Mouse (Mus musculus) liver, postnatal 0 days (tissue): ENCODE results near the gene Scp2. TPM values are rescaled to one million over a fixed set of nuclear protein-coding genes. Genes with fewer than 3 reads are reported as not detected.

Source experiments
- ATAC-seq: fragments of 200-750 bp; cut with Nextera tagmentation; 2 replicates; pipeline ENCODE4 v1.8.0; 2017; ENCODE audit warnings: mild to moderate bottlenecking, moderate library complexity
- DNase-seq: peaks from one replicate; pipeline ENCODE4 v3.0.0-alpha.2; 2016
- H3K27ac ChIP-seq: fragments of 300-500 bp; sonication (generic); 2 replicates; pipeline ENCODE4 v1.5.1; 2014; ENCODE audit warnings: antibody characterized with exemption, moderate library complexity, mild to moderate bottlenecking, low read depth
- H3K27me3 ChIP-seq: fragments of 300-500 bp; sonication (generic); 2 replicates; pipeline ENCODE4 v1.6.1; 2014; ENCODE audit warnings: low read length, control low read depth, mixed read lengths; ENCODE audit not compliant: insufficient read depth
- H3K36me3 ChIP-seq: fragments of 300-500 bp; sonication (generic); replicated peaks from 2 replicates; pipeline ENCODE4 v1.6.1; 2014; ENCODE audit warnings: mild to moderate bottlenecking, control low read depth, low read length, moderate library complexity, mixed read lengths; ENCODE audit not compliant: insufficient read depth
- H3K4me1 ChIP-seq: fragments of 300-500 bp; sonication (generic); 2 replicates; pipeline ENCODE4 v1.6.1; 2014; ENCODE audit warnings: antibody characterized with exemption, mild to moderate bottlenecking, control low read depth; ENCODE audit not compliant: insufficient read depth
- H3K4me2 ChIP-seq: fragments of 300-500 bp; sonication (generic); 2 replicates; pipeline ENCODE4 v1.6.1; 2014; ENCODE audit warnings: low read depth, mild to moderate bottlenecking, low read length, moderate library complexity, mixed read lengths
- H3K4me3 ChIP-seq: fragments of 300-500 bp; sonication (generic); 2 replicates; pipeline ENCODE4 v1.5.1; 2014; ENCODE audit warnings: low read depth, low read length
- H3K9ac ChIP-seq: fragments of 300-500 bp; sonication (generic); replicated peaks from 2 replicates; pipeline ENCODE4 v1.6.1; 2014; ENCODE audit warnings: mild to moderate bottlenecking, moderate library complexity
- H3K9me3 ChIP-seq: fragments of 300-500 bp; sonication (generic); 2 replicates; pipeline ENCODE4 v1.6.1; 2016; ENCODE audit warnings: mild to moderate bottlenecking, control low read depth, low read length, mixed read lengths
- CTCF ChIP-seq: sonication (generic); IDR thresholded peaks from 2 replicates; pipeline ENCODE4 v1.5.1; 2016; ENCODE audit warnings: antibody characterized with exemption, low read depth
- EP300 ChIP-seq: IDR thresholded peaks from 2 replicates; pipeline ENCODE4 v1.6.1; 2016; ENCODE audit warnings: antibody characterized with exemption, low read depth, mild to moderate bottlenecking
- WGBS: fragments of 180-500 bp; shearing (Covaris S2); extraction: QIAGEN DNeasy Blood & Tissue Kit; methylation state at CpG from one replicate; pipeline ENCODE4 v1.1.7; 2014; ENCODE audit not compliant: insufficient replicate concordance; 5-methylcytosine and 5-hydroxymethylcytosine counted together
- polyA plus RNA-seq: library from polyadenylated mRNA; unstranded; fragments of >200 nt; fragmentation: Nextera tagmentation; extraction: Ambion mirVana; gene quantifications from 2 replicates; pipeline ENCODE4 v1.2.1, GENCODE M21; 2015

The Scp2 gene
- polyA plus RNA-seq, 1 experiment from 2014 or later = 1,508 TPM

GRCm38 (mm10) chr4:108060774-108061173, 84.0 kb downstream of the Scp2 start:
- TF ChIP-seq CTCF (no peak), EP300 (no peak)

GRCm38 (mm10) chr4:108059601-108060379, 85.0 kb downstream of the Scp2 start:
- WGBS = 82% methylated on average over 19 of the region's 19 CpGs
- Histone ChIP-seq H3K4me3 (no peak overlapping the region), H3K36me3 (peaks cover 59% of the 10 kb centered on the region), H3K4me1 (peaks cover 3% of the 10 kb centered on the region; the same call in 1 of the 2 replicates), H3K27me3 (no peaks in the 10 kb centered on the region), H3K27ac (no peak overlapping the region), H3K9ac (no peak overlapping the region), H3K4me2 (no peak overlapping the region), H3K9me3 (no peaks in the 10 kb centered on the region)
- TF ChIP-seq EP300 (no peak), CTCF (no peak)
- DNase-seq = no peak
- ATAC-seq = no peak

More at GRCm38 (mm10) chr4:108060774-108061173, 84.0 kb downstream of the Scp2 start:
- Histone ChIP-seq H3K9me3 (no peaks in the 10 kb centered on the region), H3K27ac (no peak overlapping the region), H3K4me3 (no peak overlapping the region), H3K4me1 (peaks cover 5% of the 10 kb centered on the region; the same call in 1 of the 2 replicates), H3K36me3 (peaks cover 49% of the 10 kb centered on the region), H3K27me3 (no peaks in the 10 kb centered on the region), H3K4me2 (no peak overlapping the region), H3K9ac (no peak overlapping the region)
- ATAC-seq = no peak
- DNase-seq = no peak
- WGBS = 88% methylated on average over 4 of the region's 4 CpGs

GRCm38 (mm10) chr4:108058166-108058565, 86.6 kb downstream of the Scp2 start:
- TF ChIP-seq EP300 = no peak
- no peak for TF ChIP-seq CTCF
- no peak overlapping the region for H3K4me3 ChIP-seq
- H3K9me3 ChIP-seq = no peaks in the 10 kb centered on the region
- no peak overlapping the region for H3K27ac ChIP-seq
- no peak overlapping the region for H3K9ac ChIP-seq
- 60% methylated on average over 10 of the region's 10 CpGs for WGBS
- DNase-seq = no peak
- ATAC-seq = peak; percentile 21; the same call in 1 of the 2 replicates
- no peak overlapping the region for H3K4me2 ChIP-seq
- no peaks in the 10 kb centered on the region for H3K4me1 ChIP-seq
- peaks cover 68% of the 10 kb centered on the region for H3K36me3 ChIP-seq
- no peaks in the 10 kb centered on the region for H3K27me3 ChIP-seq

- Histone ChIP-seq H3K36me3 (peaks cover 66% of the 10 kb centered on the region), H3K27ac (no peak overlapping the region)
- WGBS = 88% methylated on average over 2 of the region's 2 CpGs
Observed at GRCm38 (mm10) chr4:108057247-108057646, 87.6 kb downstream of the Scp2 start.

GRCm38 (mm10) chr4:108055873-108056272, 88.9 kb downstream of the Scp2 start:
- no peaks in the 10 kb centered on the region for H3K27me3 ChIP-seq
- no peak overlapping the region for H3K9ac ChIP-seq
- DNase-seq = no peak
- no peak overlapping the region for H3K4me2 ChIP-seq
- H3K36me3 ChIP-seq = peaks cover 79% of the 10 kb centered on the region
- no peak overlapping the region for H3K4me3 ChIP-seq
- TF ChIP-seq EP300 = no peak
- no peak for TF ChIP-seq CTCF
- no peak for ATAC-seq
- 94% methylated on average over 10 of the region's 10 CpGs for WGBS
- H3K4me1 ChIP-seq = no peaks in the 10 kb centered on the region
- H3K27ac ChIP-seq = no peak overlapping the region
- no peaks in the 10 kb centered on the region for H3K9me3 ChIP-seq

More at GRCm38 (mm10) chr4:108057247-108057646, 87.6 kb downstream of the Scp2 start:
- no peak for ATAC-seq
- Histone ChIP-seq H3K4me2 (no peak overlapping the region), H3K27me3 (no peaks in the 10 kb centered on the region), H3K4me3 (no peak overlapping the region), H3K9me3 (no peaks in the 10 kb centered on the region), H3K4me1 (no peaks in the 10 kb centered on the region), H3K9ac (no peak overlapping the region)
- TF ChIP-seq CTCF (no peak), EP300 (no peak)
- DNase-seq = no peak

- 74% methylated on average over 8 of the region's 8 CpGs for WGBS
- Histone ChIP-seq H3K4me1 (no peaks in the 10 kb centered on the region), H3K27me3 (no peaks in the 10 kb centered on the region), H3K9me3 (no peaks in the 10 kb centered on the region), H3K4me3 (no peak overlapping the region), H3K36me3 (peaks cover 81% of the 10 kb centered on the region), H3K4me2 (no peak overlapping the region), H3K27ac (no peak overlapping the region), H3K9ac (no peak overlapping the region)
- ATAC-seq (no peak), DNase-seq (no peak)
- TF ChIP-seq CTCF (no peak), EP300 (no peak)
Observed at GRCm38 (mm10) chr4:108052673-108053072, 92.1 kb downstream of the Scp2 start.
